Mouse (Mus musculus) hindbrain, embryonic 10.5 days (tissue): ENCODE data around the gene Sh3yl1. TPM values are rescaled to one million over a fixed set of nuclear protein-coding genes. Genes with fewer than 3 reads are reported as not detected.
A peak's percentile ranks its signal among the peaks of the same experiment; 100 is the strongest.

Source experiments
- DNase-seq: peaks from one replicate; pipeline ENCODE4 v3.0.0-alpha.2; 2017; ENCODE audit warnings: low spot score
- H3K27ac ChIP-seq: fragments of 300-500 bp; sonication (generic); 2 replicates; pipeline ENCODE4 v1.5.1; 2016; ENCODE audit warnings: mild to moderate bottlenecking, moderate library complexity
- H3K27me3 ChIP-seq: fragments of 300-500 bp; sonication (generic); 2 replicates; pipeline ENCODE4 v1.6.1; 2016; ENCODE audit warnings: mild to moderate bottlenecking; ENCODE audit not compliant: poor library complexity, insufficient read depth, severe bottlenecking
- H3K36me3 ChIP-seq: fragments of 300-500 bp; sonication (generic); 2 replicates; pipeline ENCODE4 v1.6.1; 2016; ENCODE audit warnings: mild to moderate bottlenecking, moderate library complexity
- H3K4me1 ChIP-seq: fragments of 300-500 bp; sonication (generic); replicated peaks from 2 replicates; pipeline ENCODE4 v1.6.1; 2016; ENCODE audit warnings: mild to moderate bottlenecking
- H3K4me3 ChIP-seq: fragments of 300-500 bp; sonication (generic); 2 replicates; pipeline ENCODE4 v1.5.1; 2016; ENCODE audit warnings: mild to moderate bottlenecking, moderate library complexity
- H3K9me3 ChIP-seq: fragments of 300-500 bp; sonication (generic); 2 replicates; pipeline ENCODE4 v1.6.1; 2016; ENCODE audit warnings: mild to moderate bottlenecking, moderate library complexity
- WGBS: fragments of 180-500 bp; shearing (Covaris S2); methylation state at CpG from one replicate; pipeline ENCODE4 v1.1.7; 2016; 5-methylcytosine and 5-hydroxymethylcytosine counted together
- polyA plus RNA-seq: library from polyadenylated mRNA; unstranded; fragments of >200 nt; fragmentation: Nextera tagmentation; extraction: Ambion mirVana; gene quantifications from 2 replicates; pipeline ENCODE4 v1.2.1, GENCODE M21; 2016

Sh3yl1 gene
- polyA plus RNA-seq, 1 experiment from 2014 or later: 21.1 TPM

- H3K4me1 ChIP-seq: no peaks in the 10 kb centered on the region
- no peaks in the 10 kb centered on the region for H3K36me3 ChIP-seq
- no peaks in the 10 kb centered on the region for H3K9me3 ChIP-seq
- H3K27ac ChIP-seq: no peak overlapping the region
- no peaks in the 10 kb centered on the region for H3K27me3 ChIP-seq
- peak; percentile 24 for DNase-seq
- WGBS: 29% methylated on average over 6 of the region's 6 CpGs
- H3K4me3 ChIP-seq: no peak overlapping the region
These were observed 96.7 kb downstream of the Sh3yl1 start for GRCm38 (mm10) chr12:31008171-31008570.

Other genes with a start within 250 kb of the Sh3yl1 start
- gene Alkal2, start 27.3 kb upstream of the Sh3yl1 start, polyA plus RNA-seq: 1.2 and 2.0 TPM in 2 replicates
- gene Acp1, start 79 bp upstream of the Sh3yl1 start, polyA plus RNA-seq: 170 and 225 TPM in 2 replicates
- gene Fam110c, start 162.2 kb downstream of the Sh3yl1 start, polyA plus RNA-seq: 0.30 and 0.31 TPM in 2 replicates